Mouse (Mus musculus): ENCODE results near the gene Ttc23. TPM values are rescaled to one million over a fixed set of nuclear protein-coding genes. Genes with fewer than 3 reads are reported as not detected.

Gene Ttc23
- 14.2 TPM for polyA plus RNA-seq (2012; fragmentation: generic; extraction: Trizol)

- no peaks in the 10 kb centered on the region for H3K36me3 ChIP-seq (ENCODE audit: control insufficient read depth, insufficient read depth)
- no peak within 1 kb of the TSS for H3ac ChIP-seq (ENCODE audit: control insufficient read depth, insufficient read length)
- H3K4me2 ChIP-seq (ENCODE audit: low read depth), result peak within 1 kb of the TSS; percentile 92
- peaks cover 41% of the 10 kb centered on the region for H3K79me2 ChIP-seq (ENCODE audit: control insufficient read depth, insufficient read depth)
- H3K27me3 ChIP-seq (ENCODE audit: control insufficient read depth, insufficient read depth, insufficient read length), result no peaks in the 10 kb centered on the region
- TF ChIP-seq TCF12 (IDR thresholded peaks at IDR 0.05; ENCODE audit: insufficient read depth, poor library complexity, severe bottlenecking) (no peak), POLR2AphosphoS2 (IDR thresholded peaks at IDR 0.05; ENCODE audit: insufficient read length, low read depth) (no peak), MAX (IDR thresholded peaks at IDR 0.05; ENCODE audit: low read depth) (no peak), POLR2A (IDR thresholded peaks at IDR 0.05; ENCODE audit: insufficient read length, low read depth) (no peak), SRF (IDR thresholded peaks at IDR 0.05; ENCODE audit: control insufficient read depth, insufficient read length, low read depth) (no peak), CEBPB (IDR thresholded peaks at IDR 0.05; ENCODE audit: insufficient read depth, poor library complexity, severe bottlenecking) (no peak), TCF3 (IDR thresholded peaks at IDR 0.05; ENCODE audit: insufficient read length, low read depth) (no peak), USF1 (IDR thresholded peaks at IDR 0.05; ENCODE audit: low read depth) (no peak), REST (IDR thresholded peaks at IDR 0.05; ENCODE audit: insufficient read depth, insufficient read length) (no peak), MYOG (IDR thresholded peaks at IDR 0.05; ENCODE audit: control insufficient read depth in 1 of 3, insufficient read depth in 1 of 3, insufficient read length in 2 of 3, low read depth in 2 of 3) (no peak), E2F4 (IDR thresholded peaks at IDR 0.05; ENCODE audit: insufficient read depth) (no peak), MYOD1 (IDR thresholded peaks at IDR 0.05; ENCODE audit: control insufficient read depth in 1 of 3, insufficient read length in 2 of 3, low read depth in 2 of 3) (no peak)
- peak within 1 kb of the TSS; percentile 51 for H3K4me3 ChIP-seq
Measured at GRCm38 (mm10) chr7:67647277-67647676, at the start of gene Ttc23. TSS of gene Ttc23 (plus strand) at chr7:67647410.

- Histone ChIP-seq H3ac (ENCODE audit: control insufficient read depth, insufficient read length) (no peak overlapping the region), H3K27me3 (ENCODE audit: control insufficient read depth, insufficient read depth, insufficient read length) (no peaks in the 10 kb centered on the region), H3K79me2 (ENCODE audit: control insufficient read depth, insufficient read depth) (no peaks in the 10 kb centered on the region), H3K4me3 (no peak overlapping the region), H3K4me2 (ENCODE audit: low read depth) (no peak overlapping the region), H3K36me3 (ENCODE audit: control insufficient read depth, insufficient read depth) (no peaks in the 10 kb centered on the region)
- TF ChIP-seq TCF3 (IDR thresholded peaks at IDR 0.05; ENCODE audit: insufficient read length, low read depth) (no peak), POLR2AphosphoS2 (IDR thresholded peaks at IDR 0.05; ENCODE audit: insufficient read length, low read depth) (no peak), MYOG (IDR thresholded peaks at IDR 0.05; ENCODE audit: control insufficient read depth in 1 of 3, insufficient read depth in 1 of 3, insufficient read length in 2 of 3, low read depth in 2 of 3) (no peak), MYOD1 (IDR thresholded peaks at IDR 0.05; ENCODE audit: control insufficient read depth in 1 of 3, insufficient read length in 2 of 3, low read depth in 2 of 3) (no peak)
Measured at GRCm38 (mm10) chr7:67598050-67598449, 49.2 kb upstream of the Ttc23 start.

- no peaks in the 10 kb centered on the region for H3K79me2 ChIP-seq (ENCODE audit: control insufficient read depth, insufficient read depth)
- H3K27me3 ChIP-seq (ENCODE audit: control insufficient read depth, insufficient read depth, insufficient read length), result no peaks in the 10 kb centered on the region
- no peak overlapping the region for H3K4me2 ChIP-seq (ENCODE audit: low read depth)
- no peak overlapping the region for H3K4me3 ChIP-seq
- H3K36me3 ChIP-seq (ENCODE audit: control insufficient read depth, insufficient read depth), result no peaks in the 10 kb centered on the region
- no peak for TF ChIP-seq USF1 (IDR thresholded peaks at IDR 0.05; ENCODE audit: low read depth)
- no peak for TF ChIP-seq CEBPB (IDR thresholded peaks at IDR 0.05; ENCODE audit: insufficient read depth, poor library complexity, severe bottlenecking)
- no peak for TF ChIP-seq MYOG (IDR thresholded peaks at IDR 0.05; ENCODE audit: control insufficient read depth in 1 of 3, insufficient read depth in 1 of 3, insufficient read length in 2 of 3, low read depth in 2 of 3)
- no peak for TF ChIP-seq POLR2A (IDR thresholded peaks at IDR 0.05; ENCODE audit: insufficient read length, low read depth)
- TF ChIP-seq SRF (IDR thresholded peaks at IDR 0.05; ENCODE audit: control insufficient read depth, insufficient read length, low read depth), result no peak
- TF ChIP-seq TCF12 (IDR thresholded peaks at IDR 0.05; ENCODE audit: insufficient read depth, poor library complexity, severe bottlenecking), result no peak
- TF ChIP-seq MAX (IDR thresholded peaks at IDR 0.05; ENCODE audit: low read depth), result no peak
- H3ac ChIP-seq (ENCODE audit: control insufficient read depth, insufficient read length), result no peak overlapping the region
Measured at GRCm38 (mm10) chr7:67605114-67605513, 42.1 kb upstream of the Ttc23 start.

- no peaks in the 10 kb centered on the region for H3K79me2 ChIP-seq (ENCODE audit: control insufficient read depth, insufficient read depth)
- H3ac ChIP-seq (ENCODE audit: control insufficient read depth, insufficient read length), result no peak overlapping the region
- H3K4me3 ChIP-seq, result no peak overlapping the region
- no peak for TF ChIP-seq E2F4 (IDR thresholded peaks at IDR 0.05; ENCODE audit: insufficient read depth)
- H3K4me2 ChIP-seq (ENCODE audit: low read depth), result no peak overlapping the region
- no peaks in the 10 kb centered on the region for H3K27me3 ChIP-seq (ENCODE audit: control insufficient read depth, insufficient read depth, insufficient read length)
- no peaks in the 10 kb centered on the region for H3K36me3 ChIP-seq (ENCODE audit: control insufficient read depth, insufficient read depth)
Measured at GRCm38 (mm10) chr7:67606250-67606649, 41.0 kb upstream of the Ttc23 start.

GRCm38 (mm10) chr7:67607669-67608347, 39.4 kb upstream of the Ttc23 start:
- TF ChIP-seq SRF (IDR thresholded peaks at IDR 0.05; ENCODE audit: control insufficient read depth, insufficient read length, low read depth), result no peak
- TF ChIP-seq E2F4 (IDR thresholded peaks at IDR 0.05; ENCODE audit: insufficient read depth), result no peak
- no peak for TF ChIP-seq CEBPB (IDR thresholded peaks at IDR 0.05; ENCODE audit: insufficient read depth, poor library complexity, severe bottlenecking)
- TF ChIP-seq MYOD1 (IDR thresholded peaks at IDR 0.05; ENCODE audit: control insufficient read depth in 1 of 3, insufficient read length in 2 of 3, low read depth in 2 of 3), result no peak
- Histone ChIP-seq H3K36me3 (ENCODE audit: control insufficient read depth, insufficient read depth) (no peaks in the 10 kb centered on the region), H3K27me3 (ENCODE audit: control insufficient read depth, insufficient read depth, insufficient read length) (no peaks in the 10 kb centered on the region), H3K4me2 (ENCODE audit: low read depth) (peak overlapping the region; percentile 49), H3ac (ENCODE audit: control insufficient read depth, insufficient read length) (no peak overlapping the region), H3K4me3 (no peak overlapping the region), H3K79me2 (ENCODE audit: control insufficient read depth, insufficient read depth) (no peaks in the 10 kb centered on the region)

All from myocyte (in vitro differentiated cells).